Mouse (Mus musculus) monocyte, adult 2 months (primary cell): ENCODE data around the gene Gtpbp3.
A peak's percentile ranks its signal among the peaks of the same experiment; 100 is the strongest.
"Not testable (repeated sequence)": the region's sequence is repeated elsewhere in the genome, so short reads cannot be mapped to it uniquely, and the experiment has no call there.

Source experiments
- DNase-seq, 2 experiments: peaks; one replicate each; pipeline ENCODE4 v3.0.0; 2022; ENCODE audit warnings: low spot score in 2 of 2, low read depth in 1 of 2

The Gtpbp3 gene

DNA sequence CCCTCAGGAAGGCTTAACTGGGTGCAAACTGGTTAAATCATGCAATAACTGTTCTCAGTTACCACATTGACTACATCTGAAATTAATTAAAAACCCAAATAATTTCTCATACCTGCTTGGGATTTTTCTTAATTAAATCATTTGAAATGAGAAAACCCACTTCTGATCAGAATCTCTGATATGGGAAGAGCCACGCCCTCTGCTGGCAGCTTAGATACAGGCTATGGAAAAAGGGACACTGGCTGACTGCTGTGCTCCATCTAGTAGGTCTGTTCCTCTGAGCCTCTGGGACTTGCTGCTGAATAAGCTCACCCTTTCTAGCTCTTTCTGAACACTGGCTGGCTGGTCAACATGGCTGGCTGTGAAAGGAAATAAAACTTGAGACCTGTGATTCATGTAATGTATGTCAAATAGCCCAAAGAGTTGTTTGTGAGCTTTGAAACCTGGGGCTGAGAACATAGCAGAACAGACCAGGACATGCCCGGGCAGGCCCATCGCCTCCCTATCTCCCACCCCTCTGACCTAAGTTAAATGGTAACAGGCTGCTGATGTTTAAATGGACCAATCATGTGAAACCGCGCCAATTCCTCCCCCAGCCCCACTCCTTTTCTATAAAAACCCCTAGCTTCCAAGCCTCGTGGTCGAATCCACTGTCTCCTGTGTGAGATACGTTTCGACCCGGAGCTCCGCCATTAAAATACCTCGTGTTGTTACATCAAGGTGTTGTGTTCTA lies 43.0 kb downstream of the Gtpbp3 start:
- not testable (repeated sequence) for DNase-seq

DNA sequence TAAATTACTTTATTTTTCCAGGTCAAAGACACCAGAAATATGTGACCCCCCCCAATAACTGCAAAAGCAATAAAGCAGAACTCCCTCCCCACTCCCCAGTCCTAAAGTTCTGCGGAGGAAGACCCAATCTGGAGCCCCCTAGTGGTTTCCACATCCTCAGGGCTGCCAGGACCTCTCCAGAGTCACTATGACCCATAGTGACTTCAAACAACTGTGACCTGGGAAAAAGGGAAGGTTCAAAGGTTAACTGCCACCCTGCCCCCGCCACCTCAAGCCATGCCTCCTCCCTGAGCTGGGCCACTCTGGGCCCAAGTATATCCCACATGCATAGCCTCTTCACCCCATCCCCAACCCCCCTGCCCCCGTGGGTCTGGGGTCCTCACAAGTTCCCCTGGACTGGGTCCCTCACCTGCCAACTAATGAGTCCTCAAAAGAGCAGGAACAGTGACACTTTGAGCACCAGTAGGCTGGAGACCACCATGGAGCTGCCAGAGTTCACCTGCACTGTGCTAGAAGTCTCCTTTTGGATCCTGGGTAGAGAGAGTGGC lies 46.4 kb downstream of the Gtpbp3 start:
- DNase-seq = no peak

DNA sequence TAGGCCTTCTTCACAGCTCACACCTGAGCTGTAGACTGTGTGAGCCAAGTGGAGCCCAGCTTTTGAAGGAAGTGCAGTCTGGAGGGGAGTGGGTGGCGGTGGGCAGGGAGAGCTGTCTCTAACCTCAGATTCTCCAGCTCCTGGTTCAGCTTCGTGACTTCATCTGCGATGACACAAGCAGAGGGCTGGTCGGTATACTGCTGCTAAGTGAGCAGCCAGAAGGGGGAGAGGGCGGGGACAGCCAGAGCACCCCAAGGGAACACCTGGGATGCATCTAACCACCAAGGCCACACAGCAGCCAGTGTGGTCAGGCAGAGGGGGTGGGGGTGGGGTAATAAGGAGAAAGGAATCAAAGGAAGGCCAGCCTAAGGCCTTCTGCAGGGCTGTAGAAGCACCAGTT lies 47.8 kb downstream of the Gtpbp3 start:
- DNase-seq = no peak

DNA sequence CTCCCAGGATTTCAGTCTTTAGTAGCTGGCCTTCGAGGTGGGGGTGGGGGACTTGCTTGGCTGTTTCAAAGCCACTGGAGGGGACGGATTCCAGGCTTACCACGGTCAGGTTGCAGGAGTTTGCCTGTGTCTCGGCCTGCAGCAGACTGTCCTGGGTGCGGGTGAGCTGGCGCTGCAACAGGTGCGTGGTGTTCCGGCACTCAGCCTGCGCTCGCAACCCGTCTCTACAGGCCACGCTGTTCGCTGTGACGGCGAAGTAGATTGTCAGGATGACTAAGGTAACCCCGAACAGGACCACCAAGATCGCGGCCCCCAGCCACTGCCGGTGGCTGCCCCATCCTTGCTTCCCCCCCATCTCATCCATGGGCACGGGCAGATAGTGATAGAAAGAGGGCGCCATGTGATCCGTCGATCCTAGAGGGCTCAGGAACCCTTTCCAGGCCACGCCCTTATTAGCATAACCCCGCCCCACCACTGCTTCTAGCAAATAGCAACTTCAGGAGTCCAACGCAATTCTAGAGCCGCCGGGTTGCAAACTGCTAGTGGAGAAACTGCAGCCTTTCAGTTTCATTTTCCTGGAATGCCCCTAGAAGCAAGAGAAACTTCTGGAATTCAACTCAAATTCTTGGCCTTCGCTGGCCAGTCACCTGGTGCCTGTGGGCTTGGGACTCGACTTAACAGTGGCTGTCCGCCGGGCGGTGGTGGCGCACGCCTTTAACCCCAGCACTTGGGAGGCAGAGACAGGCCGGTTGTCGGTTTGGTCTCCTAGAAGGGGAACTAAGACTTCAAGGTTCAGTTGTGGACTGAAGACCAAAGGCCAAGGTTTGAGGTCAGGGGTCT lies 49.3 kb downstream of the Gtpbp3 start, which contains the start of gene Bst2:
Bst2 (minus strand) TSS at position 429 of the 840 bp plus-strand sequence.
- peak; percentile 67 to 80 for DNase-seq

GRCm38 (mm10) chr8:71542632-71543343 lies 54.9 kb downstream of the Gtpbp3 start, which contains the start of gene Mvb12a:
Mvb12a (plus strand) TSS chr8:71542922.
- peak; percentile 92 to 93 for DNase-seq

GRCm38 (mm10) chr8:71543755-71544154 lies 55.9 kb downstream of the Gtpbp3 start:
- no peak for DNase-seq

- no peak for DNase-seq
Observed at GRCm38 (mm10) chr8:71545053-71545452, 57.1 kb downstream of the Gtpbp3 start.

- no peak for DNase-seq
Observed at GRCm38 (mm10) chr8:71547590-71547989, 59.7 kb downstream of the Gtpbp3 start.
